Mouse (Mus musculus) lung, embryonic 14.5 days (tissue): Measurements from ENCODE around the gene Siah1b. TPM values are rescaled to one million over a fixed set of nuclear protein-coding genes. Genes with fewer than 3 reads are reported as not detected.

Source experiments
- ATAC-seq: fragments of 200-750 bp; cut with Nextera tagmentation; 2 replicates; pipeline ENCODE4 v1.8.0; 2017; ENCODE audit warnings: mild to moderate bottlenecking, moderate TSS enrichment, moderate library complexity; ENCODE audit not compliant: insufficient read depth
- DNase-seq: peaks from one replicate; pipeline ENCODE4 v3.0.0-alpha.2; 2015
- H3K27ac ChIP-seq: fragments of 300-500 bp; sonication (generic); 2 replicates; pipeline ENCODE4 v1.5.1; 2014; ENCODE audit warnings: low read depth, mild to moderate bottlenecking, moderate library complexity
- H3K27me3 ChIP-seq: fragments of 300-500 bp; sonication (generic); 2 replicates; pipeline ENCODE4 v1.6.1; 2014; ENCODE audit warnings: low read length, control low read depth; ENCODE audit not compliant: insufficient read depth
- H3K36me3 ChIP-seq: fragments of 300-500 bp; sonication (generic); 2 replicates; pipeline ENCODE4 v1.6.1; 2014; ENCODE audit warnings: control low read depth; ENCODE audit not compliant: insufficient read depth
- H3K4me1 ChIP-seq: fragments of 300-500 bp; sonication (generic); 2 replicates; pipeline ENCODE4 v1.6.1; 2014; ENCODE audit warnings: antibody characterized with exemption, control low read depth; ENCODE audit not compliant: insufficient read depth
- H3K4me2 ChIP-seq: fragments of 300-500 bp; sonication (generic); 2 replicates; pipeline ENCODE4 v1.6.1; 2014; ENCODE audit warnings: mild to moderate bottlenecking
- H3K4me3 ChIP-seq: fragments of 300-500 bp; sonication (generic); 2 replicates; pipeline ENCODE4 v1.5.1; 2014; ENCODE audit warnings: low read depth, low read length
- H3K9ac ChIP-seq: fragments of 300-500 bp; sonication (generic); 2 replicates; pipeline ENCODE4 v1.6.1; 2014
- H3K9me3 ChIP-seq: fragments of 300-500 bp; sonication (generic); 2 replicates; pipeline ENCODE4 v1.6.1; 2016; ENCODE audit warnings: low read depth, low read length, control low read depth
- CTCF ChIP-seq: IDR thresholded peaks from 2 replicates; pipeline ENCODE4 v1.5.1; 2016; ENCODE audit warnings: antibody characterized with exemption, low read depth
- WGBS: fragments of 180-500 bp; shearing (Covaris S2); extraction: QIAGEN DNeasy Blood & Tissue Kit; methylation state at CpG from one replicate; pipeline ENCODE4 v1.1.7; 2014; 5-methylcytosine and 5-hydroxymethylcytosine counted together
- polyA plus RNA-seq: library from polyadenylated mRNA; unstranded; fragments of >200 nt; fragmentation: Nextera tagmentation; extraction: Ambion mirVana; gene quantifications from 2 replicates; pipeline ENCODE4 v1.2.1, GENCODE M21; 2014

The Siah1b gene
- polyA plus RNA-seq: 33.4 and 34.3 TPM in 2 replicates

- Histone ChIP-seq H3K27ac (peak within 1 kb of the TSS; percentile 86), H3K9me3 (no peaks in the 10 kb centered on the region), H3K9ac (peak within 1 kb of the TSS; percentile 62), H3K4me1 (no peaks in the 10 kb centered on the region), H3K27me3 (no peaks in the 10 kb centered on the region), H3K4me3 (peak within 1 kb of the TSS; percentile 56), H3K4me2 (peak within 1 kb of the TSS; percentile 64), H3K36me3 (peaks cover 14% of the 10 kb centered on the region; the same call in 1 of the 2 replicates)
- 8% methylated on average over 51 of the region's 54 CpGs for WGBS
- DNase-seq (peak; percentile 95), ATAC-seq (peak; percentile 99)
- no peak for TF ChIP-seq CTCF
These were observed at the start of gene Siah1b for GRCm38 (mm10) chrX:164076040-164076775. Gene Siah1b, minus strand, starts transcription at chrX:164076493.

GRCm38 (mm10) chrX:164123942-164124341 is 47.6 kb upstream of the Siah1b start:
- TF ChIP-seq CTCF: no peak
- H3K9ac ChIP-seq: no peak overlapping the region
- no peaks in the 10 kb centered on the region for H3K36me3 ChIP-seq
- no peak overlapping the region for H3K4me3 ChIP-seq
- DNase-seq (no peak), ATAC-seq (no peak)
- H3K27ac ChIP-seq: no peak overlapping the region
- 83% methylated on average over 3 of the region's 3 CpGs for WGBS
- H3K27me3 ChIP-seq: no peaks in the 10 kb centered on the region
- no peaks in the 10 kb centered on the region for H3K4me1 ChIP-seq
- no peaks in the 10 kb centered on the region for H3K9me3 ChIP-seq
- no peak overlapping the region for H3K4me2 ChIP-seq

GRCm38 (mm10) chrX:164113744-164114143 is 37.5 kb upstream of the Siah1b start:
- H3K36me3 ChIP-seq: no peaks in the 10 kb centered on the region
- TF ChIP-seq CTCF: no peak
- no peak overlapping the region for H3K27ac ChIP-seq
- H3K4me1 ChIP-seq: no peaks in the 10 kb centered on the region
- ATAC-seq: no peak
- H3K4me3 ChIP-seq: no peak overlapping the region
- H3K4me2 ChIP-seq: no peak overlapping the region
- H3K9me3 ChIP-seq: no peaks in the 10 kb centered on the region
- DNase-seq: no peak
- H3K27me3 ChIP-seq: no peaks in the 10 kb centered on the region
- 76% methylated on average over 6 of the region's 6 CpGs for WGBS
- no peak overlapping the region for H3K9ac ChIP-seq

GRCm38 (mm10) chrX:164111146-164111545 is 34.9 kb upstream of the Siah1b start:
- no peak for DNase-seq
- Histone ChIP-seq H3K27ac (no peak overlapping the region), H3K27me3 (no peaks in the 10 kb centered on the region), H3K9me3 (no peaks in the 10 kb centered on the region), H3K4me3 (no peak overlapping the region), H3K4me2 (no peak overlapping the region), H3K36me3 (no peaks in the 10 kb centered on the region), H3K4me1 (no peaks in the 10 kb centered on the region), H3K9ac (no peak overlapping the region)
- WGBS: 69% methylated on average over 3 of the region's 3 CpGs
- TF ChIP-seq CTCF: no peak
- no peak for ATAC-seq

GRCm38 (mm10) chrX:164102656-164103055 is 26.4 kb upstream of the Siah1b start:
- no peaks in the 10 kb centered on the region for H3K9me3 ChIP-seq
- ATAC-seq: no peak

GRCm38 (mm10) chrX:164102198-164102597 is 25.9 kb upstream of the Siah1b start:
- no peak for DNase-seq
- Histone ChIP-seq H3K36me3 (no peaks in the 10 kb centered on the region), H3K27ac (no peak overlapping the region), H3K4me2 (no peak overlapping the region), H3K27me3 (no peaks in the 10 kb centered on the region), H3K4me1 (no peaks in the 10 kb centered on the region), H3K9ac (no peak overlapping the region), H3K4me3 (no peak overlapping the region), H3K9me3 (no peaks in the 10 kb centered on the region)
- 79% methylated on average over 7 of the region's 7 CpGs for WGBS
- ATAC-seq: no peak
- TF ChIP-seq CTCF: no peak

More at GRCm38 (mm10) chrX:164102656-164103055, 26.4 kb upstream of the Siah1b start:
- no peaks in the 10 kb centered on the region for H3K4me1 ChIP-seq
- WGBS: 52% methylated on average over 6 of the region's 6 CpGs
- no peaks in the 10 kb centered on the region for H3K36me3 ChIP-seq
- H3K4me2 ChIP-seq: no peak overlapping the region
- no peak overlapping the region for H3K27ac ChIP-seq
- H3K4me3 ChIP-seq: no peak overlapping the region
- no peak for TF ChIP-seq CTCF
- H3K27me3 ChIP-seq: no peaks in the 10 kb centered on the region
- no peak overlapping the region for H3K9ac ChIP-seq
- no peak for DNase-seq

- Histone ChIP-seq H3K4me1 (no peaks in the 10 kb centered on the region), H3K9ac (no peak overlapping the region), H3K36me3 (no peaks in the 10 kb centered on the region), H3K9me3 (no peaks in the 10 kb centered on the region), H3K27me3 (no peaks in the 10 kb centered on the region), H3K4me3 (no peak overlapping the region), H3K27ac (no peak overlapping the region), H3K4me2 (no peak overlapping the region)
- ATAC-seq: no peak
- DNase-seq: peak; percentile 57
- TF ChIP-seq CTCF: peak; percentile 24; the same call in 1 of the 2 replicates
These were observed 25.2 kb upstream of the Siah1b start for GRCm38 (mm10) chrX:164101483-164101882.
